Mouse (Mus musculus): ENCODE data around the gene Kcnk4. TPM values are rescaled to one million over a fixed set of nuclear protein-coding genes. Genes with fewer than 3 reads are reported as not detected.

The Kcnk4 gene
- polyA plus RNA-seq, 1 experiment, result not detected

DNA sequence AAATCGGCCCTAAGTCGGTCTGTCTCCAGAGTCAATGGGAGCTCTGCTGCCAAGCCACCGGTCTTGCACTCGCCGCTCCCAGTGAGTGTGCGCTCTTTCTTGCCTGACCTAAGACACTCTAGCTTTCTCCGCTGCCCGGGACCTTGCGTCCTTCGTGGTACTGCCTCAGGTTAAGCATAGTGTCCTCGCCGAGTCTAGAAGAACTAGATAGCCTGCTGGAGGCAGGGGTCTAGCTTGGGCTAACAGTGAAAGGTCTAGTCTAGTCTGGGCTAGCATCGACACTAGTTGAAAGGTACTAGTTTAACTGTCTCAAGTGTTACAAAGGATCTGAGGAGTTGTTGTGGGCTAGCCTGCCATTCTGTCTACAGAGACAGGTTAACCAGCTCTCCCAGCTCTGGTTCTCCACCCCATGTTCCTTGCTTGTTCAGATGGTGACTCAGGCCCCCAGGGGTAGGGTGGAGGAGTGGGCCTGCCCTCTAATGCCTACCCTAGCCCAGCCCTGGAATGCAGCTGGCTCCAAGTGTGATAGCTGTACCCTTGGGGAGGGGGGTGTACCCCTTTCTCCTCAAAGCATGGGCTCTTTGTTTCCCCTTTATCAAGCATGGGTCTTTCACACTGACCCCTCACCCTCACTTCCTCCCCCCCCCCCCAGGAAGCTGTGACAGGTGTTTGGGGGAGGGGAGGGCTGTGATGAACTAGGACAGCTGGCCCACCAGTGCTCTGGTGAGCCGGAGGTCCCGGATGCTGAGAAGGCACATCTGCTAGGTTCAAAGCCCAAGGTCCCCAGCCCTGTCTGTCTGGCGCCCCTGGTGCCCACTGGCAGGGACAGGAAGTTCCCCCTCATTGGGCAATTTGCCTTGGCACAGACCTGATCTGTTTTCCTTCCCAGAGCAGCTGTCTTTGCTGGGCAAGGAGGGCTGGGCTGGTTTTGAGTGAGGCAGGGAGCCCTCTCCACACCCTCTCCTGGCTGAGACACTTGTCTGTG is 41.5 kb upstream of the Kcnk4 start, which contains the start of gene Plcb3:
TSS of gene Plcb3 (minus strand) at position 934 of the 985 bp plus-strand sequence.
- peak within 1 kb of the TSS; percentile 84 for H3K27ac ChIP-seq (ENCODE audit: insufficient read depth, low read length)
- TF ChIP-seq POLR2A (IDR thresholded peaks at IDR 0.05; ENCODE audit: low read depth, low read length) (peak; percentile 41; the same call in 1 of the 2 replicates), CTCF (IDR thresholded peaks at IDR 0.05; ENCODE audit: borderline replicate concordance, insufficient read depth, low read length) (no peak)
- peaks cover 15% of the 10 kb centered on the region for H3K4me1 ChIP-seq (ENCODE audit: control insufficient read depth, insufficient read depth, low read length)
- H3K4me3 ChIP-seq (ENCODE audit: insufficient read depth, low read length), result peak within 1 kb of the TSS; percentile 98

- H3K27ac ChIP-seq (ENCODE audit: insufficient read depth, low read length), result peak within 1 kb of the TSS; percentile 89
- peaks cover 15% of the 10 kb centered on the region for H3K4me1 ChIP-seq (ENCODE audit: control insufficient read depth, insufficient read depth, low read length)
- TF ChIP-seq CTCF (IDR thresholded peaks at IDR 0.05; ENCODE audit: borderline replicate concordance, insufficient read depth, low read length) (no peak), POLR2A (IDR thresholded peaks at IDR 0.05; ENCODE audit: low read depth, low read length) (peak; percentile 92)
- H3K4me3 ChIP-seq (ENCODE audit: insufficient read depth, low read length), result peak within 1 kb of the TSS; percentile 98
Measured at GRCm38 (mm10) chr19:6974211-6975205, 40.2 kb upstream of the Kcnk4 start, which contains the start of gene Ppp1r14b. Ppp1r14b (plus strand) TSS chr19:6974968.

DNA sequence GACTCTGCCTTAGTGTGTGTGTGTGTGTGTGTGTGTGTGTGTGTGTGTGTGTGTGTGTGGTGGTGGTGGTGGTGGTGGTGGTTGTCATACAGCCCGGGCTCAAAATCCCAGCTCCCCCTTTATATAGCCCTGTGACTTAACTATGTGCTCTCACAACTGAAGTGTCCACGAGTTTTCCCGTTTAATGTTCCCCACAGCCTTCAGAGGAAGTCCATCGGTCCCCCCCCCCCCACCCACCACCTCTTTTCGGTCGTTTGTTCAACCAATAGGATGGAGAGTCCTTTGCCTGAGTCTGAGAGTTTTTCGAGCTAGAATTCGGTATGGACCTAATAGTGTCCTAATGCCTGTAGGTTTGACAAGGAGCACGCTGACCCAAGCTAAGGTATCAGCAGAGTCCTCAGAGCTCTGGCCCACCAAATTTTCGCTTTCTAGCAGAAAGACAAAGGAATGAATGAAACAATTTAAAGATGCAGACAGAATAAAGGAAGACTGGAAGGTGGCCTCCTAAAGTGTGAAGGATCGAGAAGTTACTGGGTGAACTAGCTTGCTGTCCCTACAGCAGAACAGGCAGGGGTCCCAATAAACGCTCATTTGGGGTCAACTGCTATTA is 39.4 kb upstream of the Kcnk4 start:
- Histone ChIP-seq H3K27ac (ENCODE audit: insufficient read depth, low read length) (peak overlapping the region; percentile 61; the same call in 1 of the 2 replicates), H3K4me3 (ENCODE audit: insufficient read depth, low read length) (peak overlapping the region; percentile 41), H3K4me1 (ENCODE audit: control insufficient read depth, insufficient read depth, low read length) (peaks cover 12% of the 10 kb centered on the region; the same call in 1 of the 2 replicates)
- no peak for TF ChIP-seq CTCF (IDR thresholded peaks at IDR 0.05; ENCODE audit: borderline replicate concordance, insufficient read depth, low read length)
- TF ChIP-seq POLR2A (IDR thresholded peaks at IDR 0.05; ENCODE audit: low read depth, low read length), result no peak

DNA sequence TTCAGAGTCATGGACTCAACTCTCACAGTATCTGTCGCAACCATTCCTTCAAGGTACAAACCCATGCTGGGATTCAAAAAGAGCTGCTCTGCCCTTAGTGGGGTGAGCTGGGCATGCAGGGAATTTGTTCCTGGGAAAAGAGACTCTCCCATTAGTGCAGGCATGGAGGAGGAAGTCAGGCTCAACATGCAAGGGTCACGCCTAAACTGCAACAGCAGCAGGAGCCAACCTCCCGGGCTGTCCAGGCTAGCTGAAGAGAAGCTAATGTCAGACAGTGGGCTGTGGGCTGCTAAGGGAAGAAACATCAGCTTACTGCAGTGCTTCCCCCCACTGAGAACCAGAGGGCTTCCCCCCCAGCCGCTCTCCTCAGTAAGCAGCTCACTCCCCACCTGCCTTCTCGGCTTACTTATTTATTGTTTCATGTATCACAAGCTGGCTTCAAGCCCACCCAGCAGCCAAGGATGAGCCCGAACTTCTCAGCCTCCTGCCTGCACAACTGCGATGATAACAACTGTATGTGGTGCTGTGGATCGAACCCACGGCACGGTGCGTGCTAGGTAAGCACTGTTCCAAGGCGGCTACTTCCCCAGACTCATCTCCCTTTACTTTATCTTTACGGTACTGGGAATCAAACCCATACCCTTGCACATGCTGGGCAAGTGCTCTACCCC is 38.1 kb upstream of the Kcnk4 start:
- peaks cover 11% of the 10 kb centered on the region; the same call in 1 of the 2 replicates for H3K4me1 ChIP-seq (ENCODE audit: control insufficient read depth, insufficient read depth, low read length)
- no peak overlapping the region for H3K4me3 ChIP-seq (ENCODE audit: insufficient read depth, low read length)
- H3K27ac ChIP-seq (ENCODE audit: insufficient read depth, low read length), result no peak overlapping the region
- TF ChIP-seq CTCF (IDR thresholded peaks at IDR 0.05; ENCODE audit: borderline replicate concordance, insufficient read depth, low read length) (no peak), POLR2A (IDR thresholded peaks at IDR 0.05; ENCODE audit: low read depth, low read length) (no peak)

- TF ChIP-seq POLR2A (IDR thresholded peaks at IDR 0.05; ENCODE audit: low read depth, low read length) (no peak), CTCF (IDR thresholded peaks at IDR 0.05; ENCODE audit: borderline replicate concordance, insufficient read depth, low read length) (no peak)
- Histone ChIP-seq H3K27ac (ENCODE audit: insufficient read depth, low read length) (no peak overlapping the region), H3K4me1 (ENCODE audit: control insufficient read depth, insufficient read depth, low read length) (peaks cover 11% of the 10 kb centered on the region; the same call in 1 of the 2 replicates), H3K4me3 (ENCODE audit: insufficient read depth, low read length) (no peak overlapping the region)
Measured at GRCm38 (mm10) chr19:6971644-6972043, 37.3 kb upstream of the Kcnk4 start.

DNA sequence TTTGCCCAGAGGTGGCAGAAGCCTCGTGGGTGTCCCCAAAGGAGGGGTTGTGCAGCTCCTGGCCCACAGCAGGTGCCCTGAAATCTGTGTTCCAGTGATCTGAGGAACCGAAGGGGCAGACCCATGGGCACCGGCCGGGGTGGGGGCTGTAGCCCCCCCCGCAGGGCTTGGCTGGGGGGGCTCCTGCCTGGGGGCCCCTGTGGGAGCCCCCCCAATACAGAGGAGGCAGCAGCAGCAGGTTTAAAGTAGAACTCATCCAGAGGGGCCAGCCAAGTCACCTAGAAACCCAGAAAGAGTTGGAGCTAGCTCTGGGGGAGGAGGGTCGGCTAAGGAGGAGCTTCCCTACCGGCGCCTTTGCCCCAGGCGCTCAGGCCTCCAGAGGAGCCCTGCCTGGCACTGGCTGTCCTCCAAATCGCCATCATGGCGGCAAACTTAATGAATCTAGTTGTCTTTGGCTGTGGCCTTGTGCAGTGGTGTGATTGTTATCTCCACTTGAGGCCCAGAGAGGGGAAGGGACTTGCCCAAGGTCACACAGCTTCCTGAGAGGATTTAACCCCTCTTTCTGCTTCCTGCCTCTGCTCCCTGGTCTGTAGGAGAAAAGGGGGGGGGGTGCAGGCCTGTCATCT is 36.3 kb upstream of the Kcnk4 start:
- Histone ChIP-seq H3K4me3 (ENCODE audit: insufficient read depth, low read length) (no peak overlapping the region), H3K4me1 (ENCODE audit: control insufficient read depth, insufficient read depth, low read length) (peaks cover 11% of the 10 kb centered on the region; the same call in 1 of the 2 replicates), H3K27ac (ENCODE audit: insufficient read depth, low read length) (no peak overlapping the region)
- TF ChIP-seq POLR2A (IDR thresholded peaks at IDR 0.05; ENCODE audit: low read depth, low read length) (no peak), CTCF (IDR thresholded peaks at IDR 0.05; ENCODE audit: borderline replicate concordance, insufficient read depth, low read length) (no peak)

GRCm38 (mm10) chr19:6969665-6970381 is 35.5 kb upstream of the Kcnk4 start:
- H3K4me3 ChIP-seq (ENCODE audit: insufficient read depth, low read length), result peak overlapping the region; percentile 76
- H3K4me1 ChIP-seq (ENCODE audit: control insufficient read depth, insufficient read depth, low read length), result peaks cover 11% of the 10 kb centered on the region; the same call in 1 of the 2 replicates
- H3K27ac ChIP-seq (ENCODE audit: insufficient read depth, low read length), result no peak overlapping the region
- TF ChIP-seq POLR2A (IDR thresholded peaks at IDR 0.05; ENCODE audit: low read depth, low read length), result peak; percentile 81
- peak; percentile 35; the same call in 1 of the 2 replicates for TF ChIP-seq CTCF (IDR thresholded peaks at IDR 0.05; ENCODE audit: borderline replicate concordance, insufficient read depth, low read length)

All from embryonic fibroblast, embryonic 13.5 days (primary cell).